Mouse (Mus musculus) ES-Bruce4 (cell line): ENCODE data around the gene Gpx7. TPM values are rescaled to one million over a fixed set of nuclear protein-coding genes. Genes with fewer than 3 reads are reported as not detected.

ENCODE experiments used
- H3K27ac ChIP-seq: 2 replicates; pipeline ENCODE4 v1.5.1; 2012; ENCODE audit warnings: low read length, inconsistent platforms; ENCODE audit not compliant: insufficient read depth
- H3K27me3 ChIP-seq: 2 replicates; pipeline ENCODE4 v1.6.1; 2012; ENCODE audit warnings: mild to moderate bottlenecking, low read length, inconsistent platforms; ENCODE audit not compliant: control insufficient read depth, poor library complexity, insufficient read depth, severe bottlenecking
- H3K36me3 ChIP-seq: 2 replicates; pipeline ENCODE4 v1.6.1; 2012; ENCODE audit warnings: inconsistent platforms, mild to moderate bottlenecking, low read length, moderate library complexity; ENCODE audit not compliant: control insufficient read depth, poor library complexity, insufficient read depth, severe bottlenecking
- H3K4me1 ChIP-seq: one replicate; pipeline ENCODE4 v1.8.1; 2011; ENCODE audit warnings: low read length; ENCODE audit not compliant: control insufficient read depth, insufficient read depth
- H3K4me3 ChIP-seq: 2 replicates; pipeline ENCODE4 v1.5.1; 2011; ENCODE audit warnings: low read depth, mild to moderate bottlenecking, low read length
- H3K9ac ChIP-seq: 2 replicates; pipeline ENCODE4 v1.6.1; 2012; ENCODE audit warnings: low read depth, mild to moderate bottlenecking, inconsistent platforms; ENCODE audit not compliant: poor library complexity, severe bottlenecking
- H3K9me3 ChIP-seq: replicated peaks from 2 replicates; pipeline ENCODE4 v1.6.1; 2012; ENCODE audit warnings: mild to moderate bottlenecking, low read length, inconsistent platforms; ENCODE audit not compliant: control insufficient read depth, poor library complexity, insufficient read depth, severe bottlenecking
- CTCF ChIP-seq: IDR thresholded peaks from one replicate; pipeline ENCODE4 v1.8.1; 2011; ENCODE audit warnings: low read depth, low read length
- EP300 ChIP-seq: IDR thresholded peaks from 2 replicates; pipeline ENCODE4 v1.6.1; 2011; ENCODE audit warnings: low read depth, low read length; ENCODE audit not compliant: insufficient read depth
- POLR2A ChIP-seq: IDR thresholded peaks from one replicate; pipeline ENCODE4 v1.8.1; 2011; ENCODE audit warnings: low read length; ENCODE audit not compliant: insufficient read depth
- polyA plus RNA-seq: library from polyadenylated mRNA; stranded (reverse); fragments of >200 nt; gene quantifications from 2 replicates; pipeline ENCODE4 v1.2.4, GENCODE M21; 2011; ENCODE audit warnings: low read depth; ENCODE audit not compliant: missing spikeins, insufficient read depth, insufficient read length

The Gpx7 gene
- polyA plus RNA-seq, 1 experiment = 11.5 TPM

- no peaks in the 10 kb centered on the region for H3K4me1 ChIP-seq
- no peak overlapping the region for H3K9ac ChIP-seq
- H3K4me3 ChIP-seq = no peak overlapping the region
- TF ChIP-seq POLR2A = no peak
- TF ChIP-seq EP300 = no peak
- TF ChIP-seq CTCF = no peak
- H3K27ac ChIP-seq = no peak overlapping the region
- no peaks in the 10 kb centered on the region for H3K9me3 ChIP-seq
- H3K27me3 ChIP-seq = no peaks in the 10 kb centered on the region
- no peaks in the 10 kb centered on the region for H3K36me3 ChIP-seq
Measured at GRCm38 (mm10) chr4:108427719-108428340, 21.1 kb upstream of the Gpx7 start.

- H3K27me3 ChIP-seq = no peaks in the 10 kb centered on the region
- no peak overlapping the region for H3K4me3 ChIP-seq
- H3K9me3 ChIP-seq = no peaks in the 10 kb centered on the region
- TF ChIP-seq POLR2A (no peak), CTCF (no peak), EP300 (no peak)
- H3K9ac ChIP-seq = no peak overlapping the region
- H3K36me3 ChIP-seq = no peaks in the 10 kb centered on the region
- H3K4me1 ChIP-seq = no peaks in the 10 kb centered on the region
- H3K27ac ChIP-seq = no peak overlapping the region
Measured at GRCm38 (mm10) chr4:108424587-108424986, 17.8 kb upstream of the Gpx7 start.

- Histone ChIP-seq H3K36me3 (no peaks in the 10 kb centered on the region), H3K27ac (no peak overlapping the region), H3K9ac (peak overlapping the region; percentile 39; the same call in 1 of the 2 replicates), H3K4me3 (no peak overlapping the region), H3K4me1 (peaks cover 6% of the 10 kb centered on the region), H3K9me3 (no peaks in the 10 kb centered on the region), H3K27me3 (no peaks in the 10 kb centered on the region)
- no peak for TF ChIP-seq CTCF
- no peak for TF ChIP-seq EP300
Measured at GRCm38 (mm10) chr4:108407621-108408020, 860 bp upstream of the Gpx7 start.

GRCm38 (mm10) chr4:108406138-108406860 lies 462 bp downstream of the Gpx7 start:
- Histone ChIP-seq H3K27me3 (no peaks in the 10 kb centered on the region), H3K4me1 (peaks cover 6% of the 10 kb centered on the region), H3K9ac (peak overlapping the region; percentile 39), H3K27ac (peak overlapping the region; percentile 29), H3K9me3 (no peaks in the 10 kb centered on the region), H3K4me3 (peak overlapping the region; percentile 57), H3K36me3 (no peaks in the 10 kb centered on the region)
- TF ChIP-seq POLR2A = no peak

GRCm38 (mm10) chr4:108405766-108406137 lies 1.0 kb downstream of the Gpx7 start:
- no peaks in the 10 kb centered on the region for H3K9me3 ChIP-seq
- H3K27ac ChIP-seq = peak overlapping the region; percentile 78
- no peak for TF ChIP-seq POLR2A
- no peak for TF ChIP-seq CTCF
- no peak for TF ChIP-seq EP300

GRCm38 (mm10) chr4:108403861-108404635 lies 2.7 kb downstream of the Gpx7 start:
- Histone ChIP-seq H3K4me3 (no peak overlapping the region), H3K9me3 (no peaks in the 10 kb centered on the region), H3K36me3 (no peaks in the 10 kb centered on the region), H3K9ac (no peak overlapping the region), H3K27ac (no peak overlapping the region), H3K27me3 (no peaks in the 10 kb centered on the region), H3K4me1 (peaks cover 6% of the 10 kb centered on the region)
- no peak for TF ChIP-seq POLR2A
- no peak for TF ChIP-seq CTCF
- no peak for TF ChIP-seq EP300

More at GRCm38 (mm10) chr4:108405766-108406137, 1.0 kb downstream of the Gpx7 start:
- H3K4me1 ChIP-seq = peaks cover 6% of the 10 kb centered on the region
- no peaks in the 10 kb centered on the region for H3K36me3 ChIP-seq
- peak overlapping the region; percentile 39 for H3K9ac ChIP-seq
- H3K27me3 ChIP-seq = no peaks in the 10 kb centered on the region
- peak overlapping the region; percentile 57 for H3K4me3 ChIP-seq
